Mouse (Mus musculus): ENCODE data around the gene Ggta1.

The Ggta1 gene

GRCm38 (mm10) chr2:35437796-35438195 lies 25.2 kb downstream of the Ggta1 start:
- CTCF ChIA-PET: no interaction called here
- POLR2A ChIA-PET: interaction anchor here in 2 of 4 experiments (0.7 to 2.7 kb wide), 6 partner anchors 8 to 649 kb away, joined by 3 to 10 read pairs (median 8); partner anchors contain the start of gene Ggta1 (in 1 of the 2)

- POLR2A ChIA-PET: interaction anchor here in 2 of 4 experiments (0.7 to 3.3 kb wide), 7 partner anchors 10 to 98 kb away, joined by 3 to 16 read pairs (median 5); partner anchors contain the start of gene Stom (in 1 of the 2)
- CTCF ChIA-PET: interaction anchor here in 3 of 4 experiments (0.6 to 1.4 kb wide), 5 partner anchors 37 to 681 kb away, joined by 3 to 6 read pairs (median 4); no protein-coding TSS in a partner anchor
These were observed 28.4 kb downstream of the Ggta1 start for GRCm38 (mm10) chr2:35434576-35435123.

GRCm38 (mm10) chr2:35433428-35433827 lies 29.6 kb downstream of the Ggta1 start:
- POLR2A ChIA-PET: interaction anchor here in 2 of 4 experiments (0.9 to 3.3 kb wide), 6 partner anchors 9 to 30 kb away, joined by 3 to 16 read pairs (median 6); no protein-coding TSS in a partner anchor
- CTCF ChIA-PET: interaction anchor here in 2 of 4 experiments (0.6 to 1.4 kb wide), 2 partner anchors 35 to 36 kb away, joined by 3 read pairs; partner anchors contain the start of gene 4930402F06Rik (in 1 of the 2)

GRCm38 (mm10) chr2:35432472-35432871 lies 30.6 kb downstream of the Ggta1 start:
- ChIA-PET POLR2A (interaction anchor here in 3 of 4 experiments (0.6 to 1.0 kb wide), 5 partner anchors 10 to 1629 kb away, joined by 3 to 5 read pairs (median 3); partner anchors contain the start of gene Ggta1 (in 1 of the 3)), CTCF (interaction anchor here in 1 of 4 experiments (0.7 kb wide), 1 partner anchor 648 kb away, joined by 3 read pairs; no protein-coding TSS in a partner anchor)

- POLR2A ChIA-PET: interaction anchor here in 3 of 4 experiments (0.6 to 1.0 kb wide), 5 partner anchors 10 to 1629 kb away, joined by 3 to 5 read pairs (median 3); partner anchors contain the start of gene Ggta1 (in 1 of the 3)
- CTCF ChIA-PET: interaction anchor here in 2 of 4 experiments (0.6 to 0.7 kb wide), 2 partner anchors 648 to 739 kb away, joined by 3 read pairs; no protein-coding TSS in a partner anchor
These were observed 31.0 kb downstream of the Ggta1 start for GRCm38 (mm10) chr2:35432011-35432410.

- ChIA-PET CTCF (no interaction called here), POLR2A (interaction anchor here in 3 of 4 experiments (0.6 to 1.4 kb wide), 6 partner anchors 14 to 80 kb away, joined by 3 to 4 read pairs (median 3); no protein-coding TSS in a partner anchor)
These were observed 32.2 kb downstream of the Ggta1 start for GRCm38 (mm10) chr2:35430806-35431205.

GRCm38 (mm10) chr2:35428615-35429300 lies 34.3 kb downstream of the Ggta1 start:
- ChIA-PET CTCF (no interaction called here), POLR2A (interaction anchor here in 1 of 4 experiments (0.6 to 1.2 kb wide), 2 partner anchors 9 to 21 kb away, joined by 3 to 4 read pairs; no protein-coding TSS in a partner anchor)

- CTCF ChIA-PET: no interaction called here
These were observed 35.5 kb downstream of the Ggta1 start for GRCm38 (mm10) chr2:35427559-35427958.

GRCm38 (mm10) chr2:35423711-35424339 lies 39.2 kb downstream of the Ggta1 start:
- POLR2A ChIA-PET: interaction anchor here in 3 of 4 experiments (0.6 to 1.5 kb wide), 7 partner anchors 10 to 283 kb away, joined by 3 to 6 read pairs (median 5); no protein-coding TSS in a partner anchor
- CTCF ChIA-PET: interaction anchor here in 3 of 4 experiments (0.6 to 0.7 kb wide), 4 partner anchors 26 to 207 kb away, joined by 3 to 4 read pairs (median 3); no protein-coding TSS in a partner anchor

More at GRCm38 (mm10) chr2:35427559-35427958, 35.5 kb downstream of the Ggta1 start:
- POLR2A ChIA-PET: interaction anchor here in 1 of 4 experiments (0.7 kb wide), 1 partner anchor 22 kb away, joined by 4 read pairs; no protein-coding TSS in a partner anchor

- CTCF ChIA-PET: no interaction called here
- POLR2A ChIA-PET: interaction anchor here in 2 of 4 experiments (0.6 kb wide), 2 partner anchors 56 to 173 kb away, joined by 3 to 6 read pairs; no protein-coding TSS in a partner anchor
These were observed 40.6 kb downstream of the Ggta1 start for GRCm38 (mm10) chr2:35422384-35422783.

- CTCF ChIA-PET: no interaction called here
- POLR2A ChIA-PET: interaction anchor here in 2 of 4 experiments (0.6 to 1.9 kb wide), 3 partner anchors 14 to 45 kb away, joined by 3 to 7 read pairs (median 3); no protein-coding TSS in a partner anchor
These were observed 42.4 kb downstream of the Ggta1 start for GRCm38 (mm10) chr2:35420681-35421080.

GRCm38 (mm10) chr2:35419671-35420070 lies 43.4 kb downstream of the Ggta1 start:
- ChIA-PET CTCF (interaction anchor here in 1 of 4 experiments (0.6 kb wide), 1 partner anchor 1462 kb away, joined by 3 read pairs; no protein-coding TSS in a partner anchor), POLR2A (interaction anchor here in 1 of 4 experiments (1.9 kb wide), 1 partner anchor 15 kb away, joined by 7 read pairs; no protein-coding TSS in a partner anchor)

- CTCF ChIA-PET: interaction anchor here in 1 of 4 experiments (0.6 kb wide), 1 partner anchor 1462 kb away, joined by 3 read pairs; no protein-coding TSS in a partner anchor
- POLR2A ChIA-PET: interaction anchor here in 1 of 4 experiments (0.6 kb wide), 1 partner anchor 764 kb away, joined by 3 read pairs; no protein-coding TSS in a partner anchor
These were observed 43.8 kb downstream of the Ggta1 start for GRCm38 (mm10) chr2:35419243-35419642.

GRCm38 (mm10) chr2:35417231-35417630 lies 45.8 kb downstream of the Ggta1 start:
- CTCF ChIA-PET: interaction anchor here in 1 of 4 experiments (0.6 kb wide), 1 partner anchor 20 kb away, joined by 6 read pairs; no protein-coding TSS in a partner anchor
- POLR2A ChIA-PET: interaction anchor here in 2 of 4 experiments (0.6 to 1.1 kb wide), 3 partner anchors 10 to 19 kb away, joined by 3 read pairs; no protein-coding TSS in a partner anchor

- ChIA-PET POLR2A (interaction anchor here in 3 of 4 experiments (0.6 to 1.0 kb wide), 3 partner anchors 9 to 18 kb away, joined by 3 read pairs; no protein-coding TSS in a partner anchor), CTCF (interaction anchor here in 2 of 4 experiments (0.5 to 0.6 kb wide), 2 partner anchors 19 kb away, joined by 3 to 6 read pairs; no protein-coding TSS in a partner anchor)
These were observed 46.6 kb downstream of the Ggta1 start for GRCm38 (mm10) chr2:35416473-35416872.

GRCm38 (mm10) chr2:35412810-35413209 lies 50.2 kb downstream of the Ggta1 start:
- CTCF ChIA-PET: interaction anchor here in 2 of 4 experiments (0.6 to 1.3 kb wide), 2 partner anchors 16 to 1150 kb away, joined by 3 to 4 read pairs; partner anchors contain the start of gene 4930402F06Rik (in 1 of the 2)
- POLR2A ChIA-PET: no interaction called here

GRCm38 (mm10) chr2:35412246-35412645 lies 50.8 kb downstream of the Ggta1 start:
- ChIA-PET POLR2A (interaction anchor here in 2 of 4 experiments (0.6 to 1.9 kb wide), 4 partner anchors 9 to 502 kb away, joined by 3 to 8 read pairs (median 4); partner anchors contain the start of gene Ggta1 (in 1 of the 2)), CTCF (interaction anchor here in 2 of 4 experiments (0.6 to 1.3 kb wide), 2 partner anchors 14 to 15 kb away, joined by 3 to 4 read pairs; partner anchors contain the start of gene 4930402F06Rik (in 1 of the 2))
